Mouse (Mus musculus) layer of hippocampus, adult 8-10 months (tissue): ENCODE data around the gene Epha5. TPM values are rescaled to one million over a fixed set of nuclear protein-coding genes. Genes with fewer than 3 reads are reported as not detected.

Experiments used
- DNase-seq, 2 experiments: peaks; one replicate each; pipeline ENCODE4 v3.0.0; 2022; ENCODE audit warnings: low spot score in 2 of 2
- total RNA-seq, 4 experiments: library from RNA; stranded (reverse); gene quantifications; 2 replicates each; pipeline ENCODE4 v1.2.4; 2022

The Epha5 gene
- 100 to 1,000 TPM; 112 to 132 (median 121) TPM for total RNA-seq

DNA sequence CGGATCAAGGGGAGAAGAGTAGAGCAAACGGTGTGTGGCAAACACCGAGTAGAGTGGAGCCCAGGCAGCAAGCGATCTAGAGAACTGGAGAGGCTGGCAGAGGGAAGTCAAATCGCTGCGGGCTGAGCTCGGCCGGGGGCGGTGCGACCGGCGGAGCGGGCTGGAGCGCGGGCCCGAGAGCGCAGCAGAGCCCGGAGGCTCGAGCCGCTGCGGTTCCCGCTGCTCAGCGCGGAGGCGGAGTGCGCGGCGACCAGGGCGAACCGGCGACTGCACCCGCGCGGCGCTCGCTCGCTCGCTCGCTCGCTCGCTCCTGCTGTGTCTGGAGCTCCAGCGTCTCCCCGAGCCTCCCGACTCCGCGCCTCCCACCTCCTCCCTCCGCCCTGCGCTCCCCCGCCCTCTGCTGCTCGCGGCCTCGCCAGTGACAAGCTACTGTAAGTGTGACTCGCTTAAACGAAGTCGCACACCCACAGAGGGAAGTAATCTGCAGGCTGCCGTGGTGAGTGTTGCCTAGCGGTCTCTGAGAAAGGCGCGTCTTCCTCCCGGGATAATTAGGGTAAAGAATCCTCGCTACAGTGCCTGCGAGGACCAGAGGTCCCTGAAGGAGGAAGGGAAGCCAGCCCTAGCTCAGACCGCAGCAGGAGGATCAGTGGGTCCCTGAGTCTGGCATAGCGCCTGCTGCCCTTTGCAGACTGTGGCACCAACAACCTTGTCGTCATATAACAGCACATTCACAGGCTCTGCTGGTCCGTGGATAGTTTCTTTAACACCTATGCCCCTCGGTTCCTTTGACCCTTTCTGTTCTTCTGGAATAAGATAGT lies at the start of gene Epha5:
Gene Epha5 (minus strand): TSS at position 321 of the 818 bp plus-strand sequence.
- peak; percentile 79 to 83 for DNase-seq

DNA sequence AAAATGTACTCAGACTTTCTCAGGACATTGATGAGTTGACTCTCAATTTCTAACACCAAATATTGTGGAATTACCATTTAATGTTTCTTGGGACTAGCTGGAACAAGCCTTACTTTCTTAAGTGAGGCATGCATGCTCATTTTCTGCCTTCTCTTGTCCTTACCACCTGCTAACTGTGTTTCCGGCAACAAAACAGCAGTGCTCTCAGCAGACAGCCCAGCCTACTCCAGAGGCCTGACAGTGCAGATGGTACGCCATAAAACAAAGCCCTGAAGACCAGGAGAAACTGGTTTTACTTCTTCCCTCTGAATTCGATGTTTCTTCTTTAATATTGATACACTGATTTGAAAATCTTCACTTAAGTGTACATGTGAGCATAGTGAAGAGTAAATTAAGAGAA lies 39.0 kb upstream of the Epha5 start:
- no peak for DNase-seq

- no peak for DNase-seq
Measured at GRCm38 (mm10) chr5:84454641-84455040, 37.5 kb upstream of the Epha5 start.

- no peak for DNase-seq
Measured at GRCm38 (mm10) chr5:84453839-84454238, 36.7 kb upstream of the Epha5 start.

DNA sequence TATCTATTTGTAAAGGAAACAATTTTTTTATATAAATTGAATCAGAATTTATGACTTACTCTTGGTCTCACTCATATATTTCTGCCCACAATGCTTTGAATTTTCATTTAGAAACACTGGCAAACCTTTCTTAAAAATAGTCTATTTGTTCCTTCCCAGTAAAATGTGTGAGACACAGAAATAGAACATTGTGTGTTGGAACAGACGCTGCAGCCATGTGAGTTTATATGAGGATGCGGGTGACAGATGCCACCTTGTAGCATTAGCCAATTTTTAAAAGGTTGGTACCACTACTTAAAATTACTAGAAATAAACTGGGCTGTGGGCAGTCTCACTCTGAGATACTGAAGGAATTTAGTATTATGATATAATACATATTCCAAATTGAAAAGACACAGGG lies 23.1 kb upstream of the Epha5 start:
- peak; percentile 33 to 37 for DNase-seq

DNA sequence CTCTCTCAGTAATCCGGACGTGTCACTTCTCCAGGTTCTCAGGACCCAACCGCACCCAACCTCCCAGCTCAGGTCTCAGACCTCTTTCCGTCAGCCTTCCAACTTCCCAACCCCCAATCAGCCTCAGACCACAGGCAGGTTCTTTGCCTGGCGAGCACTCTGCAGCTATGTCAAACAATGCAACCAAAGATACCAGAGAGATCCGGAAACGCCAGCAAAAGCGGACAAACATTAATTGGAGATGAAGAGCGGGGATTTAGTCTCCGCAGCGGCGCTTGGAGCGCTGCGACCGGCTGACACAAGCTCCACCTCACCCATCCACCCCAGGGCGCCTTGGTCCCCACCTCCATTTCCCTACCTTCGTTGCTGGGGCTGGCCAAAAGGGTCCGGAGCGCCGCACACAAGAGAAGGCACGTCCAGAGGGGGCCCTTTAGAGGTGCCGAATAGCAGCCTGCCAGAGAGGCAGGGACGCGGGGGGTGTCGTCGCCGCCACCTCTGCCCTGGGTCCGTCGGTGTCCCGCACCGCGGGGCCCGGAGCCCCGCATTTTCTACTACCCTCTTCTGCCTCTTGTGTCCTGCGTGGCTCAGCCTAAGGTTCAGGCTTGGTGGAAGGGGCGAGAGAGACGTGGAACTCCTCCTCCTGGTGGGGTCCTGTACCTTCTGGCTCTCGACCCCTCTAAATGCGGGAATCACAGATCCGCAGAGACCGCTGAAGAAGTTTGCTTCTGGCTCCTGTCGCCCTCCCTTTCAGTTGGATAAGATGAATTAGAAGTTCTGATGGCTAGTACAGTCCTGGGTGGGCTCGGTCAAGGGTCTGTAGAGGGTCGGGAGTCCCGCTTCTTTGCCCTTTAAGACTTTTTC lies 991 bp downstream of the Epha5 start:
- DNase-seq = peak in 1 of 2 experiments; percentile 45

DNA sequence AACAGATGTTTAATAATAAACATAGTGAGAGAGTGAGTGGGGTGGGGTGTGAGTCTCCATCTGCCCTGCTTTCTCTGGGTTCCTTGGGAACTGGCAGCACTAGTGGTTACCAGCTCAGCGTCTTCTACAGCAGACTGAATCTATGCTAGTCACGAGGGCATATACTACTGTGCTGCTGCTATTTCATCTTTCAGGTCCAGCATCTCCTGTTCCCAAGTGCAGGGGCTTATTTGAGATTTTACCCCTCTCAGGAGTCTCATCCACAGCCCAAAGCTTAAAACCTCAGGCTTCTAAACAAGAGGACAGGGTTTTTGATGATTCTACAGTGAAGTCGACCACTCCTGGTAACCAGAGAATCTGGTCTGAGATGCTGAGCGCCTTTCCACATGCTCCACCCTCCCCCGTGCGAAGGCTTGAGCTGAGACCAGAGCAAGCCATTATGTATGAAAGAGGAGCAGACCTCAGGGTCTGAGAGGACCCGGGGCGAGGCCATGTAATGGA lies 2.2 kb downstream of the Epha5 start:
- DNase-seq = peak; percentile 56 to 63

GRCm38 (mm10) chr5:84413026-84413425 lies 4.2 kb downstream of the Epha5 start:
- no peak for DNase-seq

DNA sequence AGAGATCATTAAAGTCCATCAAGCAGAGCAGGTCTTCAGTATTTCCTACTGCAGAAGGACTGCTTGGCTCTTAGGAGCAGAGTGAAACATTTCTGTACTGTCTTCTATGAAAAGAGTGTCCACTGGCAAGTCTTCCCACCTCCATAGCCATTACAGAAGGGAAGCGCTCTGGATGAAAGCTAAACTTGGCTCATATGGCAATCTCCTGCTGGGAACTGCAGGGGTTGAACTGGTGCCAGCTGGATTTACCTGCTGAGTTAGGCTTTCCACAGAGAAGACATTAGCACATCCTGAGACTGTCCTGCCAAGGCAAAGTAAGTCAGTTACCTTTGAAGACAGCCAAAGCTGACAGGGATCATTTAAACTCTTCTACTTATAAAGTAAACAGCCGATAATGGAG lies 8.8 kb downstream of the Epha5 start:
- DNase-seq = no peak

- DNase-seq = no peak
Measured at GRCm38 (mm10) chr5:84397085-84397484, 20.1 kb downstream of the Epha5 start.

DNA sequence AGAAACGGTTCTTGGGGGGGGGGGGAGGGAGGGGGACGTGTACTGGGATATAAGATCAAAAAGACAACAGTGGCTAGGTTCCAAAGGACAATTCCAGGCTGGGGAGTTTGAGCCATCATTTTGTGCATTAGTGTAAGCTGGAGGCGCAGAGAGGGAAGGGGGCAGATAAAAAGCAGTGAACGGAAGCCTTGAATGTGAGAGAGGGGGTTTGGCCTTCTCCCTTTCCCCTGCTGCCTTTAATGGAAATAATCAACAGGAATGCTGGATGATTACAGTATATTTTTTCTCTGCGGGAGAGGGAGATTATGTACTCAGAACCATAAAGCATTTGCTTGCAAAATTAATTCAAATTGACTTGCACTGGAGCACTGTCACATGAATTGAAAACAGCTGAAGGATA lies 51.8 kb downstream of the Epha5 start:
- no peak for DNase-seq

- DNase-seq = no peak
Measured at GRCm38 (mm10) chr5:84359430-84359829, 57.8 kb downstream of the Epha5 start.

GRCm38 (mm10) chr5:84353069-84353468 lies 64.1 kb downstream of the Epha5 start:
- DNase-seq = no peak

GRCm38 (mm10) chr5:84346728-84347499 lies 70.3 kb downstream of the Epha5 start:
- no peak for DNase-seq

DNA sequence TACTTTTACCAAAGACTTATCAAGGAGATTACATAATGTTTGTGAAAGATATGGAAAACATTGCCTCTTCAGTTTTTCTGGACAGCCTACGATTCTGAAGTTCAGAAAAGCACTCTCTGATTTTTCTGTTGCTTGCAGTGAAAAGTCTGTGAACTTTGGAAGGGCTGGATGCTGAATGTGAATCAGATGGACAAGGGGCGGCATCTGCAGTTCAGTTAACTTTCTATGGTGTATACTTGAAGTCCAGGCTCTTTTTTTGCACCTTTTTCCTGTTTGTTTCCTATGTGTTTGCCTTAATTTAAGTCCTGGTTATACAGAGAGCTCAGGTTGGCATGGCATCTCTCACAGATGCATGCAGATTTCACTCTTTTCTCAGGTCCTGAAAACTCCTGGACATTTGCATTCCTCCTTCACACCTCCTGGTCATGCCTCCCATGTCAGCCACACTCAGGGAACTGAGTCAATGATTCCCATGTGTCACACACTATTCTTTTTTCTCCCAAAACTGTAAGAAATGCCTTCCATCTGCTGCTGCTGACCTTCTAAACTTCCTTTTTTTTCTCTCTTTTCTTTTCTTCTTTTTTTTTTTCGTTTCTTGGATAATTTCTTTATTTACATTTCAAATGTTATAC lies 81.2 kb downstream of the Epha5 start:
- no peak for DNase-seq

DNA sequence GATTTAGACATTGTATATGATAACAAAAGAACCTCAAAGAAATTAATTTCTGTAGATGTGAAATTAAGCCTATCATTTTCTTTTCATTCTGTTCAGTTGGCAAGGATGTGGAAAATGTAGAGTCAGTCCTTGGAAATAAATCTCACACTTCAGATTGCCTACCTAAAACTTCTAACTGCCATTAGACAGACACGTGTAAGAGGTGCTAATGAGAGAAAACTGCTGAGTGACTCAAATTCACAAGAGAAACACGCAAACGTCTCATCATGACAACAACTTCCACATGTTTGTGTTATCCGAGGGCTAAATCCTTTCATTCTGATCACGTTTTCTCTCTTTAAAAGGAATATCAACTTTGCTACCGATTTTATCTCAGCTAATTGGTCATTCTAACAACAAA lies 82.7 kb downstream of the Epha5 start:
- no peak for DNase-seq

GRCm38 (mm10) chr5:84331631-84332030 lies 85.6 kb downstream of the Epha5 start:
- DNase-seq = no peak

DNA sequence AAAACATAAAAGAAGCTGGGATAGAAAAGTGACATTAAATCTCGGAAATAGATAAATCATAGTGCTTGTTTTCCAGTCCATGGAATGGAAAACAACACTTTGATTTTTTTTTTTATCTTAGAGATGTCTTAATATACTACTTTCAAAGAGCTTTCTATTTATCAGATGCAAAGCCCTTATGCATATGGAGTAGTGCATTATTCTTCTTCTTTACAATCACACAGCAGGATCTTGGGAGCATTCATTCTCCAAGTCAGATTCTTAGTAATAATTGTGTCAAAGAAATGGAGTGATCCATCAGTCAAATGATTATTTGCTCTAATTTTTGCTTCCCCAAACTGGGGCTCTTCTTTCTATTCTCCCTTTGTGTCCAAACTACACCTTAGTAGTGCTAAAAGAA lies 96.6 kb downstream of the Epha5 start:
- DNase-seq = no peak

GRCm38 (mm10) chr5:84320138-84320537 lies 97.0 kb downstream of the Epha5 start:
- no peak for DNase-seq

- no peak for DNase-seq
Measured at GRCm38 (mm10) chr5:84318814-84319340, 98.3 kb downstream of the Epha5 start.

DNA sequence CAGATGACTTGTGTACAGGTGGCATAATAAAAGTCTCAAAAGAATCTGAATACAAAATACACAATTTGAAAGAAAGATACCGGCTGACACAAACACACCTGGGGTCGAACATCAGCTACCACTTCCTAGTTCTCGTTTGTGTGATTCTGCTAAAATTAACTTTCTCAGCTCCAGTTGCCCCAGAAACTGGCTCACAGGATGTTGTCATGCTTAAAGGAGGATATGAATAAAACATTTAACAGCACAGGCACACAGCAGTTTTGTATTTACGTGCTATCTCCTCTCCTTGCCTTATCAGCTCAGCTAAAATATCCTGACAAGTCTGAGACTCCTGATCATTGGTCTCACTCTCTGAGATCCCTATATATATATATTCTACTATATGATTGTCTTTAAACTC lies 99.3 kb downstream of the Epha5 start:
- no peak for DNase-seq
